Mouse (Mus musculus): ENCODE measurements around the gene Taar5.

GRCm38 (mm10) chr10:23951714-23952113 is 18.8 kb upstream of the Taar5 start:
- TF ChIP-seq GATA1 (IDR thresholded peaks at IDR 0.05; ENCODE audit: borderline replicate concordance, low read length) (no peak), FLI1 (IDR thresholded peaks at IDR 0.05; ENCODE audit: low read length) (no peak)

Measured in megakaryocyte, embryonic 14.5 days (primary cell).